Mouse (Mus musculus) midbrain, embryonic 16.5 days (tissue): ENCODE results near the gene Limk2. TPM values are rescaled to one million over a fixed set of nuclear protein-coding genes. Genes with fewer than 3 reads are reported as not detected.

Experiments
- ATAC-seq: fragments of 200-750 bp; cut with Nextera tagmentation; 2 replicates; pipeline ENCODE4 v1.8.0; 2017; ENCODE audit warnings: moderate TSS enrichment
- H3K27ac ChIP-seq: fragments of 300-500 bp; sonication (generic); 2 replicates; pipeline ENCODE4 v1.5.1; 2014; ENCODE audit warnings: mild to moderate bottlenecking, low read length, mixed read lengths
- H3K27me3 ChIP-seq: fragments of 300-500 bp; sonication (generic); 2 replicates; pipeline ENCODE4 v1.6.1; 2014; ENCODE audit warnings: low read depth, low read length, mixed read lengths; ENCODE audit not compliant: control insufficient read depth, insufficient read depth
- H3K36me3 ChIP-seq: fragments of 300-500 bp; sonication (generic); 2 replicates; pipeline ENCODE4 v1.6.1; 2014; ENCODE audit warnings: mild to moderate bottlenecking, low read length, moderate library complexity, mixed read lengths; ENCODE audit not compliant: control insufficient read depth, insufficient read depth
- H3K4me1 ChIP-seq: fragments of 300-500 bp; sonication (generic); 2 replicates; pipeline ENCODE4 v1.6.1; 2014; ENCODE audit warnings: mild to moderate bottlenecking, low read length, mixed read lengths; ENCODE audit not compliant: control insufficient read depth, insufficient read depth
- H3K4me2 ChIP-seq: fragments of 300-500 bp; sonication (generic); 2 replicates; pipeline ENCODE4 v1.6.1; 2014; ENCODE audit warnings: mild to moderate bottlenecking, low read length, mixed read lengths
- H3K4me3 ChIP-seq: fragments of 300-500 bp; sonication (generic); 2 replicates; pipeline ENCODE4 v1.5.1; 2014; ENCODE audit warnings: low read depth, mild to moderate bottlenecking, low read length, moderate library complexity, mixed read lengths
- H3K9ac ChIP-seq: fragments of 300-500 bp; sonication (generic); 2 replicates; pipeline ENCODE4 v1.6.1; 2014; ENCODE audit warnings: low read depth, low read length, mixed read lengths
- H3K9me3 ChIP-seq: fragments of 300-500 bp; sonication (generic); replicated peaks from 2 replicates; pipeline ENCODE4 v1.6.1; 2014; ENCODE audit warnings: mild to moderate bottlenecking, low read length, mixed read lengths; ENCODE audit not compliant: control insufficient read depth, poor library complexity, severe bottlenecking
- WGBS: fragments of 180-500 bp; shearing (Covaris S2); extraction: QIAGEN DNeasy Blood & Tissue Kit; methylation state at CpG from one replicate; pipeline ENCODE4 v1.1.7; 2014; 5-methylcytosine and 5-hydroxymethylcytosine counted together
- polyA plus RNA-seq: library from polyadenylated mRNA; unstranded; fragments of >200 nt; fragmentation: Nextera tagmentation; extraction: Ambion mirVana; gene quantifications from 2 replicates; pipeline ENCODE4 v1.2.1, GENCODE M21; 2015

Gene Limk2
- polyA plus RNA-seq, 1 experiment from 2014 or later, result 187 TPM

- H3K36me3 ChIP-seq, result 0 out of 2 replicates have a peak, but pooled peaks cover under 1% of the 10 kb centered on the region
- 78% methylated on average over 11 of the region's 11 CpGs for WGBS
Observed at GRCm38 (mm10) chr11:3328806-3329775, 79.9 kb downstream of the Limk2 start.

GRCm38 (mm10) chr11:3328271-3328670, 80.7 kb downstream of the Limk2 start:
- Histone ChIP-seq H3K9me3 (no peaks in the 10 kb centered on the region), H3K4me3 (no peak overlapping the region), H3K4me1 (peaks cover 12% of the 10 kb centered on the region), H3K36me3 (no peaks in the 10 kb centered on the region), H3K9ac (no peak overlapping the region), H3K4me2 (no peak overlapping the region), H3K27me3 (no peaks in the 10 kb centered on the region), H3K27ac (no peak overlapping the region)
- no peak for ATAC-seq
- 79% methylated on average over 5 of the region's 5 CpGs for WGBS

More at GRCm38 (mm10) chr11:3328806-3329775, 79.9 kb downstream of the Limk2 start:
- H3K27ac ChIP-seq, result no peak overlapping the region
- no peak for ATAC-seq
- no peak overlapping the region for H3K9ac ChIP-seq
- no peak overlapping the region for H3K4me3 ChIP-seq
- H3K9me3 ChIP-seq, result no peaks in the 10 kb centered on the region
- peaks cover 12% of the 10 kb centered on the region for H3K4me1 ChIP-seq
- no peak overlapping the region for H3K4me2 ChIP-seq
- H3K27me3 ChIP-seq, result no peaks in the 10 kb centered on the region

GRCm38 (mm10) chr11:3318286-3318685, 90.7 kb downstream of the Limk2 start:
- H3K4me3 ChIP-seq, result no peak overlapping the region
- H3K27me3 ChIP-seq, result no peaks in the 10 kb centered on the region
- H3K27ac ChIP-seq, result no peak overlapping the region
- no peaks in the 10 kb centered on the region for H3K36me3 ChIP-seq
- H3K9me3 ChIP-seq, result no peaks in the 10 kb centered on the region
- no peak for ATAC-seq
- 96% methylated on average over 3 of the region's 3 CpGs for WGBS
- no peak overlapping the region for H3K9ac ChIP-seq
- H3K4me2 ChIP-seq, result no peak overlapping the region
- no peaks in the 10 kb centered on the region for H3K4me1 ChIP-seq

GRCm38 (mm10) chr11:3314148-3314547, 94.8 kb downstream of the Limk2 start:
- Histone ChIP-seq H3K36me3 (peaks cover 9% of the 10 kb centered on the region), H3K4me2 (no peak overlapping the region), H3K4me3 (no peak overlapping the region), H3K9me3 (no peaks in the 10 kb centered on the region), H3K4me1 (no peaks in the 10 kb centered on the region), H3K9ac (no peak overlapping the region), H3K27ac (no peak overlapping the region), H3K27me3 (no peaks in the 10 kb centered on the region)
- WGBS, result 32% methylated on average over 2 of the region's 2 CpGs
- peak; percentile 64; the same call in 1 of the 2 replicates for ATAC-seq

- Histone ChIP-seq H3K9ac (no peak overlapping the region), H3K27ac (no peak overlapping the region), H3K9me3 (no peaks in the 10 kb centered on the region), H3K4me3 (no peak overlapping the region), H3K4me1 (no peaks in the 10 kb centered on the region), H3K4me2 (no peak overlapping the region), H3K36me3 (peaks cover 17% of the 10 kb centered on the region), H3K27me3 (no peaks in the 10 kb centered on the region)
- ATAC-seq, result no peak
- 88% methylated on average over 1 of the region's 1 CpGs for WGBS
Observed at GRCm38 (mm10) chr11:3313294-3313693, 95.7 kb downstream of the Limk2 start.

GRCm38 (mm10) chr11:3311586-3312347, 97.2 kb downstream of the Limk2 start:
- ATAC-seq, result no peak
- peaks cover 29% of the 10 kb centered on the region for H3K36me3 ChIP-seq
- H3K4me3 ChIP-seq, result no peak overlapping the region
- H3K9ac ChIP-seq, result no peak overlapping the region
- no peaks in the 10 kb centered on the region for H3K27me3 ChIP-seq
- H3K4me1 ChIP-seq, result no peaks in the 10 kb centered on the region
- H3K27ac ChIP-seq, result no peak overlapping the region
- WGBS, result 85% methylated on average over 9 of the region's 10 CpGs
- no peaks in the 10 kb centered on the region for H3K9me3 ChIP-seq
- no peak overlapping the region for H3K4me2 ChIP-seq

GRCm38 (mm10) chr11:3310789-3311585, 98.0 kb downstream of the Limk2 start:
- Histone ChIP-seq H3K4me1 (no peaks in the 10 kb centered on the region), H3K27me3 (no peaks in the 10 kb centered on the region), H3K27ac (no peak overlapping the region), H3K36me3 (peaks cover 37% of the 10 kb centered on the region), H3K9me3 (no peaks in the 10 kb centered on the region), H3K9ac (no peak overlapping the region), H3K4me2 (no peak overlapping the region), H3K4me3 (no peak overlapping the region)
- no peak for ATAC-seq
- 92% methylated on average over 10 of the region's 10 CpGs for WGBS

GRCm38 (mm10) chr11:3309884-3310283, 99.1 kb downstream of the Limk2 start:
- 94% methylated on average over 4 of the region's 4 CpGs for WGBS
- H3K36me3 ChIP-seq, result peaks cover 42% of the 10 kb centered on the region
- no peaks in the 10 kb centered on the region for H3K4me1 ChIP-seq
- no peak overlapping the region for H3K27ac ChIP-seq
- no peak overlapping the region for H3K9ac ChIP-seq
- no peaks in the 10 kb centered on the region for H3K9me3 ChIP-seq
- ATAC-seq, result no peak
- H3K4me2 ChIP-seq, result no peak overlapping the region
- no peaks in the 10 kb centered on the region for H3K27me3 ChIP-seq
- H3K4me3 ChIP-seq, result no peak overlapping the region
